ENCODE assay signal across 19 mouse cellular contexts in genomic region chr10:126952375-126952774, GRCm38 (mm10). TPM values are rescaled to one million over a fixed set of nuclear protein-coding genes. Genes with fewer than 3 reads are reported as not detected.
A peak's percentile ranks its signal among the peaks of the same experiment; 100 is the strongest.
DNase-seq lines count a peak whose midpoint lies in the region; ATAC-seq and TF ChIP-seq lines count a peak whose summit lies in the region.
"Had no signal": no experiment of that assay in that cellular context is flagged by ENCODE, and none has a peak within 500 bp of the region (broad histone marks: within the 10 kb centered on the region; RNA-seq: fewer than 3 reads in every experiment).

No protein-coding gene starts in this region.

- H3K9ac ChIP-seq in heart, postnatal 0 days (replicated peaks; ENCODE audit: low read depth, low read length) = no peak overlapping the region
- H3K9ac ChIP-seq in limb, embryonic 14.5 days (ENCODE audit: low read depth, low read length, severe bottlenecking) = no peak overlapping the region
- no peak overlapping the region for H3K9ac ChIP-seq in MEL (ENCODE audit: control insufficient read depth, low read depth, low read length, poor library complexity, severe bottlenecking)
- H3K9ac ChIP-seq: midbrain, embryonic 15.5 days had no signal

- H3K4me2 ChIP-seq in heart, postnatal 0 days (ENCODE audit: low read depth, low read length) = no peak overlapping the region
- no peak overlapping the region for H3K4me2 ChIP-seq in limb, embryonic 14.5 days (replicated peaks; ENCODE audit: low read depth, low read length, severe bottlenecking)
- H3K4me2 ChIP-seq: midbrain, embryonic 15.5 days had no signal

- TF ChIP-seq RAD21 in MEL (IDR thresholded peaks at IDR 0.05; ENCODE audit: low read depth, low read length) = no peak

- no peaks in the 10 kb centered on the region for H3K79me2 ChIP-seq in MEL (ENCODE audit: control insufficient read depth, insufficient read depth, low read length, poor library complexity)

- TF ChIP-seq POLR2A in cerebellum, adult 2 months (IDR thresholded peaks at IDR 0.05; ENCODE audit: borderline replicate concordance, insufficient read depth, low read length) = no peak
- TF ChIP-seq POLR2A in limb, embryonic 14.5 days (IDR thresholded peaks at IDR 0.05; ENCODE audit: borderline replicate concordance, extremely low read depth, insufficient read depth, insufficient read length) = no peak
- TF ChIP-seq POLR2A in MEL (IDR thresholded peaks at IDR 0.05; ENCODE audit: control insufficient read depth in 1 of 2, insufficient read depth in 1 of 2, low read depth in 1 of 2, low read length in 2 of 2, poor library complexity in 1 of 2) = no peak

- TF ChIP-seq EP300 in heart, postnatal 0 days (IDR thresholded peaks at IDR 0.05; ENCODE audit: low read depth) = no peak
- no peak for TF ChIP-seq EP300 in MEL (IDR thresholded peaks at IDR 0.05; ENCODE audit: low read depth in 1 of 2, low read length in 2 of 2)

- ATAC-seq in heart, postnatal 0 days (ENCODE audit: insufficient read depth, low read depth) = no peak
- ATAC-seq in limb, embryonic 14.5 days (ENCODE audit: low FRiP score, low read depth) = no peak
- ATAC-seq: inflammation-experienced regulatory T-cells, adult 6 months; midbrain, embryonic 15.5 days had no signal

- H3K27me3 ChIP-seq in cerebellum, adult 2 months (ENCODE audit: control insufficient read depth, insufficient read depth, low read length) = no peaks in the 10 kb centered on the region
- H3K27me3 ChIP-seq in heart, postnatal 0 days (ENCODE audit: control insufficient read depth, insufficient read depth, low read length) = no peaks in the 10 kb centered on the region
- no peaks in the 10 kb centered on the region for H3K27me3 ChIP-seq in limb, embryonic 14.5 days (ENCODE audit: control insufficient read depth, insufficient read depth, low read length)
- peaks cover 12% of the 10 kb centered on the region for H3K27me3 ChIP-seq in limb, embryonic 10.5 days (ENCODE audit: low read depth, poor library complexity, severe bottlenecking)
- H3K27me3 ChIP-seq in MEL (ENCODE audit: control insufficient read depth in 1 of 2, insufficient read depth in 2 of 2, low read length in 2 of 2) = no peaks in the 10 kb centered on the region
- H3K27me3 ChIP-seq: midbrain, embryonic 15.5 days had no signal

- TF ChIP-seq CTCF in cerebellum, adult 2 months (IDR thresholded peaks at IDR 0.05; ENCODE audit: borderline replicate concordance, insufficient read depth, low read depth, low read length) = peak; percentile 49; the same call in 1 of the 2 replicates
- 0 out of 2 replicates have a peak, but pooled peaks have one; percentile 1 for TF ChIP-seq CTCF in heart, postnatal 0 days (IDR thresholded peaks at IDR 0.05; ENCODE audit: low read depth)
- TF ChIP-seq CTCF in MEL (IDR thresholded peaks at IDR 0.05 in 2 of 3, conservative IDR thresholded peaks at IDR 0.05 in 1 of 3; ENCODE audit: control insufficient read depth in 1 of 3, insufficient read depth in 1 of 3, low read depth in 2 of 3, low read length in 3 of 3, poor library complexity in 1 of 3, severe bottlenecking in 1 of 3) = peak; percentile 30 to 47 (median 45)

- WGBS in cerebellum, adult 2 months = 97% methylated on average over 1 of the region's 1 CpGs
- WGBS in heart, postnatal 0 days = 90% methylated on average over 1 of the region's 1 CpGs
- 96% methylated on average over 1 of the region's 1 CpGs for WGBS in limb, embryonic 14.5 days
- WGBS in limb, embryonic 10.5 days = 86% methylated on average over 1 of the region's 1 CpGs

- no peaks in the 10 kb centered on the region for H3K36me3 ChIP-seq in heart, postnatal 0 days (replicated peaks; ENCODE audit: control insufficient read depth, insufficient read depth, low read length)
- no peaks in the 10 kb centered on the region for H3K36me3 ChIP-seq in limb, embryonic 14.5 days (ENCODE audit: control insufficient read depth, insufficient read depth, low read length)
- H3K36me3 ChIP-seq in limb, embryonic 10.5 days = no peaks in the 10 kb centered on the region
- H3K36me3 ChIP-seq in MEL (ENCODE audit: control insufficient read depth in 1 of 2, insufficient read depth in 2 of 2, low read length in 2 of 2) = peaks cover 0 to 9% of the 10 kb centered on the region in 2 experiments; a peak in 1 of 4 replicates
- H3K36me3 ChIP-seq: embryonic facial prominence, embryonic 10.5 days; G1E; midbrain, embryonic 15.5 days had no signal

- H3K27ac ChIP-seq in cerebellum, adult 2 months (ENCODE audit: insufficient read depth, low read length) = peak overlapping the region; percentile 47; the same call in 1 of the 2 replicates
- H3K27ac ChIP-seq in heart, postnatal 0 days (ENCODE audit: low read depth) = no peak overlapping the region
- peak overlapping the region; percentile 67; the same call in 1 of the 2 replicates for H3K27ac ChIP-seq in limb, embryonic 14.5 days (replicated peaks; ENCODE audit: low read depth, low read length)
- no peak overlapping the region for H3K27ac ChIP-seq in limb, embryonic 10.5 days
- H3K27ac ChIP-seq in MEL (ENCODE audit: control insufficient read depth, low read depth, low read length) = no peak overlapping the region
- H3K27ac ChIP-seq: embryonic facial prominence, embryonic 10.5 days; midbrain, embryonic 15.5 days had no signal

- 0 out of 2 replicates have a peak, but pooled peaks cover 3% of the 10 kb centered on the region for H3K9me3 ChIP-seq in heart, postnatal 0 days (replicated peaks; ENCODE audit: control insufficient read depth, low read length)
- H3K9me3 ChIP-seq in limb, embryonic 14.5 days (ENCODE audit: control insufficient read depth, low read length) = no peaks in the 10 kb centered on the region
- H3K9me3 ChIP-seq in limb, embryonic 10.5 days (replicated peaks) = no peaks in the 10 kb centered on the region
- no peaks in the 10 kb centered on the region for H3K9me3 ChIP-seq in MEL (replicated peaks; ENCODE audit: insufficient read depth, low read length)
- H3K9me3 ChIP-seq: embryonic facial prominence, embryonic 10.5 days; midbrain, embryonic 15.5 days had no signal

- H3K4me1 ChIP-seq in cerebellum, adult 2 months (ENCODE audit: control insufficient read depth, insufficient read depth, low read length) = peaks cover 40% of the 10 kb centered on the region
- peaks cover 27% of the 10 kb centered on the region for H3K4me1 ChIP-seq in heart, postnatal 0 days (ENCODE audit: control insufficient read depth, insufficient read depth)
- peaks cover 16% of the 10 kb centered on the region for H3K4me1 ChIP-seq in limb, embryonic 14.5 days (ENCODE audit: control insufficient read depth, insufficient read depth, low read length)
- peaks cover 19% of the 10 kb centered on the region for H3K4me1 ChIP-seq in limb, embryonic 10.5 days
- peaks cover 10 to 14% of the 10 kb centered on the region in 2 experiments for H3K4me1 ChIP-seq in MEL (ENCODE audit: control insufficient read depth in 1 of 2, insufficient read depth in 2 of 2, low read length in 2 of 2)

- DNase-seq in cerebellum, adult 2 months = no peak
- DNase-seq in cerebellum, adult 11 months = no peak
- no peak for DNase-seq in heart, postnatal 0 days (ENCODE audit: low spot score)
- DNase-seq in heart, adult 18-20 months = no peak
- DNase-seq in limb, embryonic 14.5 days (ENCODE audit: low spot score) = no peak
- DNase-seq in limb, embryonic 10.5 days (ENCODE audit: low spot score) = no peak
- DNase-seq in MEL (ENCODE audit: low read depth, low spot score) = no peak
- no peak for DNase-seq in adrenal gland, adult (ENCODE audit: inconsistent age in 2 of 2, low spot score in 1 of 2)
- DNase-seq: adrenal gland, postnatal 36 days; gastrocnemius, postnatal 25 days; left cerebral cortex, postnatal 4 days; lung, adult 18-20 months; lung, postnatal 36 days; thymus, adult 18-20 months had no signal

- H3K4me3 ChIP-seq in cerebellum, adult 2 months (replicated peaks; ENCODE audit: insufficient read depth, low read depth, low read length) = no peak overlapping the region
- no peak overlapping the region for H3K4me3 ChIP-seq in heart, postnatal 0 days (ENCODE audit: low read depth, low read length)
- H3K4me3 ChIP-seq in limb, embryonic 14.5 days (replicated peaks; ENCODE audit: low read length) = no peak overlapping the region
- no peak overlapping the region for H3K4me3 ChIP-seq in limb, embryonic 10.5 days
- H3K4me3 ChIP-seq in MEL (ENCODE audit: control insufficient read depth in 1 of 2, insufficient read depth in 1 of 2, low read depth in 2 of 2, low read length in 2 of 2) = no peak overlapping the region
- H3K4me3 ChIP-seq: embryonic facial prominence, embryonic 10.5 days; midbrain, embryonic 15.5 days; myocyte had no signal

RNA-seq across cellular contexts. Expression of gene Ctdsp2, which starts 26.1 kb away (rescaled TPM):
- polyA plus RNA-seq in cerebellum, adult 2 months (2012; rRNA removed) = 96.2 and 101 TPM in 2 replicates
- total RNA-seq in heart, postnatal 0 days (2014; rRNA removed; ENCODE audit: low replicate concordance) = 137 and 155 TPM in 2 replicates
- polyA plus RNA-seq in heart, postnatal 0 days (2015; fragmentation: Nextera tagmentation; extraction: Ambion mirVana) = 26.4 and 27.4 TPM in 2 replicates
- 10 to 100 TPM; 83.8 to 94.3 TPM for total RNA-seq in heart, adult 18-20 months (2021)
- 230 and 284 TPM in 2 replicates for polyA plus RNA-seq in limb, embryonic 14.5 days (2012; rRNA removed)
- polyA plus RNA-seq in limb, embryonic 14.5 days (2014; fragmentation: Nextera tagmentation; extraction: Ambion mirVana) = 143 and 153 TPM in 2 replicates
- polyA plus RNA-seq in limb, embryonic 10.5 days (2016; fragmentation: Nextera tagmentation; extraction: Ambion mirVana) = 45.9 and 59.0 TPM in 2 replicates
- 16.7 and 19.3 TPM in 2 replicates for total RNA-seq in MEL (2012; rRNA removed)
- 10 to 100 TPM in 1 of 2 experiments, not detected in 1; 69.3 TPM for polyA plus RNA-seq in MEL (2012; ENCODE audit: insufficient read depth in 1 of 2, insufficient read length in 2 of 2, low read depth in 1 of 2, low replicate concordance in 2 of 2, missing spikeins in 1 of 2)

RNA-seq across cellular contexts. Expression of gene Avil, which starts 48.1 kb away (rescaled TPM):
- 0.33 and 0.54 TPM in 2 replicates for polyA plus RNA-seq in cerebellum, adult 2 months (2012; rRNA removed)
- total RNA-seq in heart, postnatal 0 days (2014; rRNA removed; ENCODE audit: low replicate concordance) = 0.04 and 1.9 TPM in 2 replicates
- polyA plus RNA-seq in heart, postnatal 0 days (2015; fragmentation: Nextera tagmentation; extraction: Ambion mirVana) = 0.07 and 0.11 TPM in 2 replicates
- total RNA-seq in heart, adult 18-20 months (2021) = under 1 TPM; 0.37 to 0.64 TPM
- 0.35 and 0.45 TPM in 2 replicates for polyA plus RNA-seq in limb, embryonic 14.5 days (2012; rRNA removed)
- polyA plus RNA-seq in limb, embryonic 14.5 days (2014; fragmentation: Nextera tagmentation; extraction: Ambion mirVana) = 0.22 and 0.28 TPM in 2 replicates
- polyA plus RNA-seq in limb, embryonic 10.5 days (2016; fragmentation: Nextera tagmentation; extraction: Ambion mirVana) = 0.05 and 0.06 TPM in 2 replicates
- 10.1 and 21.6 TPM in 2 replicates for total RNA-seq in MEL (2012; rRNA removed)
- polyA plus RNA-seq in MEL (2012; ENCODE audit: insufficient read depth in 1 of 2, insufficient read length in 2 of 2, low read depth in 1 of 2, low replicate concordance in 2 of 2, missing spikeins in 1 of 2) = 10 to 100 TPM; 16.0 to 49.7 TPM
- polyA plus RNA-seq: G1E had no signal

RNA-seq across cellular contexts. Expression of gene Atp23, which starts 51.2 kb away (rescaled TPM):
- polyA plus RNA-seq in cerebellum, adult 2 months (2012; rRNA removed) = 10.2 and 10.4 TPM in 2 replicates
- 0.46 and 10.2 TPM in 2 replicates for total RNA-seq in heart, postnatal 0 days (2014; rRNA removed; ENCODE audit: low replicate concordance)
- polyA plus RNA-seq in heart, postnatal 0 days (2015; fragmentation: Nextera tagmentation; extraction: Ambion mirVana) = 7.8 and 8.5 TPM in 2 replicates
- 1 to 10 TPM; 4.2 to 5.1 TPM for total RNA-seq in heart, adult 18-20 months (2021)
- polyA plus RNA-seq in limb, embryonic 14.5 days (2012; rRNA removed) = 14.6 and 15.6 TPM in 2 replicates
- 20.4 and 25.4 TPM in 2 replicates for polyA plus RNA-seq in limb, embryonic 14.5 days (2014; fragmentation: Nextera tagmentation; extraction: Ambion mirVana)
- polyA plus RNA-seq in limb, embryonic 10.5 days (2016; fragmentation: Nextera tagmentation; extraction: Ambion mirVana) = 19.3 and 23.6 TPM in 2 replicates
- 23.0 and 23.9 TPM in 2 replicates for total RNA-seq in MEL (2012; rRNA removed)
- polyA plus RNA-seq in MEL (2012; ENCODE audit: insufficient read depth in 1 of 2, insufficient read length in 2 of 2, low read depth in 1 of 2, low replicate concordance in 2 of 2, missing spikeins in 1 of 2) = 10 to 100 TPM in 1 of 2 experiments, not detected in 1; 26.1 TPM

Comparison
In these comparisons a context has a peak if more than half of its experiments do, and no peak if none do; other contexts are left out.
1. H3K27ac ChIP-seq: peak in cerebellum, adult 2 months (single experiment) and limb, embryonic 14.5 days (single experiment); none in heart, postnatal 0 days (single experiment), limb, embryonic 10.5 days (single experiment) and MEL (single experiment).
2. RNA of gene Avil, which starts 48.1 kb away (polyA plus RNA-seq): 16.0 to 49.7 TPM in MEL; 0.33 to 0.54 TPM in cerebellum, adult 2 months, 0.22 to 0.45 TPM in limb, embryonic 14.5 days, 0.07 to 0.11 TPM in heart, postnatal 0 days and 0.05 to 0.06 TPM in limb, embryonic 10.5 days; every median in the first group is over 10 times any median in the second.
3. Peak in every context shown above with its lines, with median percentiles within 50 percentile points of each other: CTCF ChIP-seq.